Mouse (Mus musculus) cortical plate, adult 2 months (tissue): ENCODE data around the gene Magi1.

Source experiments
- CTCF ChIP-seq: fragments of 200-500 bp; IDR thresholded peaks from 2 replicates; pipeline ENCODE4 v1.5.1; 2011; ENCODE audit warnings: mild to moderate bottlenecking, control low read depth, low read length; ENCODE audit not compliant: insufficient read depth; ENCODE audit errors: extremely low read depth
- POLR2A ChIP-seq: fragments of 200-500 bp; IDR thresholded peaks from 2 replicates; pipeline ENCODE4 v1.6.1; 2011; ENCODE audit warnings: mild to moderate bottlenecking, low read length, control low read depth; ENCODE audit not compliant: insufficient read depth; ENCODE audit errors: extremely low read depth

DNA sequence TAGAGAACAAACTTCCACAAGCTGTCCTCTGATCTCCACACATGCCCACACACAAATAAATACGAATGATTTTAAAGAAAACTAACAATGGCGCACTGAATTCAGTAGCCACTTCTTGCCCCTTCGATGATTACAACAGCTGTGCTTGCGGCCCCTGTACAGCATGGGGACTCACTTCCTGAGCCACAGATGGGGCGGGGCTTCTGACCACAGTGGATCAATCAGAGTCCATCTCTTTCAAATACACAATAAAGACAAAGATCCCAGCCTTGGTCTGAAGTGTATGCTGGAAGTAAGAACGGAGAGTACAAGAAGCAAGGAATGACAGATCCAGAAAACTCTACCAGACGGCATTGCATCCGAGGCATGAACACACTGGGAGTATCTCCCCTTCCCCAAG, 120.8 kb downstream of the Magi1 start:
- TF ChIP-seq CTCF (no peak), POLR2A (no peak)
